In genomic region chr19:36477151-36477550, GRCm38 (mm10) we compare ENCODE assay signal across 10 mouse cellular contexts.
DNase-seq lines count a peak whose midpoint lies in the region; TF ChIP-seq lines count a peak whose summit lies in the region.
"Had no signal": no experiment of that assay in that cellular context is flagged by ENCODE, and none has a peak within 500 bp of the region (broad histone marks: within the 10 kb centered on the region; RNA-seq: fewer than 3 reads in every experiment).

No protein-coding gene starts in this region.

- no peak for TF ChIP-seq CTCF in left cerebral cortex, adult 2 months (IDR thresholded peaks at IDR 0.05)

- intact Hi-C loops in left cerebral cortex, adult 2 months (cut with DNase I): no loop called here

- peak overlapping the region; percentile 28 for H3K4me3 ChIP-seq in left cerebral cortex, adult 2 months
- H3K4me3 ChIP-seq: hindbrain, embryonic 15.5 days had no signal

- DNase-seq in frontal cortex, adult 2 months (ENCODE audit: extremely low spot score in 1 of 2, low spot score in 1 of 2): peak; percentile 41 to 79
- no peak for DNase-seq in frontal cortex, postnatal 25 days (ENCODE audit: low spot score in 2 of 2)
- DNase-seq in right cerebral cortex, adult 2 months (ENCODE audit: low spot score in 2 of 2): peak; percentile 73 to 78
- DNase-seq in right cerebral cortex, postnatal 4 days: no peak
- peak; percentile 50 to 56 for DNase-seq in left cerebral cortex, adult 2 months (ENCODE audit: extremely low spot score in 1 of 2, low spot score in 2 of 2)
- DNase-seq in urinary bladder, postnatal 14 days (ENCODE audit: low spot score): no peak
- DNase-seq in gastrocnemius, adult 8-10 months (ENCODE audit: low spot score in 2 of 2): no peak
- DNase-seq in cerebellum, adult 11 months: no peak
- DNase-seq: lung, adult 2 months had no signal

- H3K27ac ChIP-seq in left cerebral cortex, adult 2 months: no peak overlapping the region
- H3K27ac ChIP-seq: hindbrain, embryonic 15.5 days had no signal

Comparison
In these comparisons a context has a peak if more than half of its experiments do, and no peak if none do; other contexts are left out.
1. DNase-seq: peak in frontal cortex, adult 2 months (2 of 2), right cerebral cortex, adult 2 months (2 of 2) and left cerebral cortex, adult 2 months (2 of 2); none in frontal cortex, postnatal 25 days (0 of 2), right cerebral cortex, postnatal 4 days (single experiment), urinary bladder, postnatal 14 days (single experiment), gastrocnemius, adult 8-10 months (0 of 2) and cerebellum, adult 11 months (single experiment).